Mouse (Mus musculus) kidney, embryonic 16.5 days (tissue): Measurements from ENCODE around the gene 1700122O11Rik. TPM values are rescaled to one million over a fixed set of nuclear protein-coding genes. Genes with fewer than 3 reads are reported as not detected.

Experiments used
- ATAC-seq: fragments of 200-750 bp; cut with Nextera tagmentation; 2 replicates; pipeline ENCODE4 v1.8.0; 2017; ENCODE audit warnings: moderate TSS enrichment; ENCODE audit not compliant: low FRiP score, low TSS enrichment
- H3K27ac ChIP-seq: fragments of 300-500 bp; sonication (generic); 2 replicates; pipeline ENCODE4 v1.5.1; 2014; ENCODE audit warnings: low read length
- H3K27me3 ChIP-seq: fragments of 300-500 bp; sonication (generic); 2 replicates; pipeline ENCODE4 v1.6.1; 2014; ENCODE audit warnings: low read length, control low read depth, mixed read lengths; ENCODE audit not compliant: insufficient read depth
- H3K36me3 ChIP-seq: fragments of 300-500 bp; sonication (generic); 2 replicates; pipeline ENCODE4 v1.6.1; 2014; ENCODE audit warnings: low read length, control low read depth, mixed read lengths; ENCODE audit not compliant: insufficient read depth
- H3K4me1 ChIP-seq: fragments of 300-500 bp; sonication (generic); 2 replicates; pipeline ENCODE4 v1.6.1; 2014; ENCODE audit warnings: low read length, control low read depth, mixed read lengths; ENCODE audit not compliant: insufficient read depth
- H3K4me2 ChIP-seq: fragments of 300-500 bp; sonication (generic); replicated peaks from 2 replicates; pipeline ENCODE4 v1.6.1; 2014; ENCODE audit warnings: low read depth, low read length
- H3K4me3 ChIP-seq: fragments of 300-500 bp; sonication (generic); 2 replicates; pipeline ENCODE4 v1.5.1; 2014; ENCODE audit warnings: mild to moderate bottlenecking, low read length
- H3K9ac ChIP-seq: fragments of 300-500 bp; sonication (generic); replicated peaks from 2 replicates; pipeline ENCODE4 v1.6.1; 2014; ENCODE audit warnings: low read length
- H3K9me3 ChIP-seq: fragments of 300-500 bp; sonication (generic); 2 replicates; pipeline ENCODE4 v1.6.1; 2016; ENCODE audit warnings: low read length, control low read depth
- WGBS: fragments of 180-500 bp; shearing (Covaris S2); extraction: QIAGEN DNeasy Blood & Tissue Kit; methylation state at CpG from one replicate; pipeline ENCODE4 v1.1.7; 2014; 5-methylcytosine and 5-hydroxymethylcytosine counted together
- polyA plus RNA-seq: library from polyadenylated mRNA; unstranded; fragments of >200 nt; fragmentation: Nextera tagmentation; extraction: Ambion mirVana; gene quantifications from 2 replicates; pipeline ENCODE4 v1.2.1, GENCODE M21; 2015

The 1700122O11Rik gene
- polyA plus RNA-seq, 1 experiment from 2014 or later: not detected

DNA sequence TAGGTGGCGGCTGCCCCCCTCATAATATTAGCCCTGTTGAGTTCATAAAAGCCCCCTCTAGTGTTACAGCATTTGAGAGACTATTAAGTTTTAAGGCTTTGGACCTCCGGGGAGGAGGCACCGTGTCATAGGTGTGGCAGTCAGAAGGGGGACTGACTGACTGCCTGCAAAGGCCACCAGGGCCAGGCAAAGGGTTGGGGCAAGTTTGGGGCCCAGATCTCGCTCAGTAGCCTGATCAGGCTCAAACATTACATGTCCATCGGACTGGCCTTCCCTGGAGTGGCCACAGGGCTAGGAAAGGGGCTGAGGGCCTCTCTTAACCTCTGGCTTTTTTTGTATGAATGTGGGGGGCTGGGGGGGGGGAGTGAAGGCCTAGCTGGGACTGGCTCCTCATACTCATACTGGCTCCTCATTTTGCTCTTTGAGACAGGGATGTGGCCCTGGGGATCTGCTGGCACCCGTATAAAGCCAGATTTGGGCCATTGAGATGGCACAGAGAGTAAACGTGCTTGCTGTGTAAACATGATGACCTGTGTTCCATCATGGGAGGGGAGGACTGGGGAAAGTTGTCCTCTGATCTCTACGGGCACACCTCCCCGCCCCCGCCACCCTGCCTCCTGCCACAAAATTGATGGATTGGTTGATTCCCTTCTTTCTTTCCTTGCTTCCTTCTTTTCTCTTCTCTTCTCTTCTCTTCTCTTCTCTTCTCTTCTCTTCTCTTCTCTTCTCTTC is 47.5 kb downstream of the 1700122O11Rik start:
- H3K9ac ChIP-seq: no peak overlapping the region
- no peak overlapping the region for H3K27ac ChIP-seq
- H3K36me3 ChIP-seq: no peaks in the 10 kb centered on the region
- no peaks in the 10 kb centered on the region for H3K27me3 ChIP-seq
- H3K4me2 ChIP-seq: no peak overlapping the region
- H3K4me1 ChIP-seq: peaks cover 13% of the 10 kb centered on the region
- no peaks in the 10 kb centered on the region for H3K9me3 ChIP-seq
- no peak; the same call in 1 of the 2 replicates for ATAC-seq
- H3K4me3 ChIP-seq: no peak overlapping the region
- WGBS: 36% methylated on average over 10 of the region's 10 CpGs

GRCm38 (mm10) chr17:47989951-47990378 is 48.1 kb downstream of the 1700122O11Rik start:
- WGBS: 7% methylated on average over 8 of the region's 8 CpGs
- Histone ChIP-seq H3K9ac (0 out of 2 replicates have a peak overlapping the region, but pooled peaks have one; percentile 18), H3K4me1 (peaks cover 13% of the 10 kb centered on the region), H3K36me3 (no peaks in the 10 kb centered on the region), H3K27me3 (no peaks in the 10 kb centered on the region), H3K4me2 (no peak overlapping the region), H3K9me3 (no peaks in the 10 kb centered on the region), H3K27ac (no peak overlapping the region), H3K4me3 (no peak overlapping the region)
- ATAC-seq: peak; percentile 72

- Histone ChIP-seq H3K4me3 (no peak overlapping the region), H3K36me3 (no peaks in the 10 kb centered on the region), H3K27me3 (no peaks in the 10 kb centered on the region), H3K4me2 (no peak overlapping the region), H3K4me1 (peaks cover 13% of the 10 kb centered on the region), H3K27ac (no peak overlapping the region), H3K9ac (no peak overlapping the region), H3K9me3 (no peaks in the 10 kb centered on the region)
- ATAC-seq: no peak
- WGBS: 29% methylated on average over 8 of the region's 8 CpGs
Measured at GRCm38 (mm10) chr17:47988811-47989210, 49.3 kb downstream of the 1700122O11Rik start.

- ATAC-seq: no peak
- H3K27ac ChIP-seq: no peak overlapping the region
- 72% methylated on average over 8 of the region's 8 CpGs for WGBS
Measured at GRCm38 (mm10) chr17:47988074-47988473, 50.0 kb downstream of the 1700122O11Rik start.

More at GRCm38 (mm10) chr17:47988074-47988473, 50.0 kb downstream of the 1700122O11Rik start:
- H3K9me3 ChIP-seq: no peaks in the 10 kb centered on the region
- H3K9ac ChIP-seq: no peak overlapping the region
- peaks cover 13% of the 10 kb centered on the region for H3K4me1 ChIP-seq
- no peak overlapping the region for H3K4me3 ChIP-seq
- H3K36me3 ChIP-seq: no peaks in the 10 kb centered on the region
- H3K27me3 ChIP-seq: no peaks in the 10 kb centered on the region
- H3K4me2 ChIP-seq: no peak overlapping the region

Other genes with a start within 250 kb of the 1700122O11Rik start
- 13.9 and 14.0 TPM in 2 replicates for gene Mdfi, start 203.6 kb downstream of the 1700122O11Rik start, polyA plus RNA-seq
- gene Foxp4, start 113.6 kb downstream of the 1700122O11Rik start, polyA plus RNA-seq: 8.3 and 11.6 TPM in 2 replicates
- not detected in 2 replicates for gene 1700067P10Rik, start 51.0 kb upstream of the 1700122O11Rik start, polyA plus RNA-seq
- gene 9830107B12Rik, start 108.0 kb upstream of the 1700122O11Rik start, polyA plus RNA-seq: not detected in 2 replicates
- 0.15 TPM in 1 of 2 replicates, not detected in the other for gene A530064D06Rik, start 129.0 kb upstream of the 1700122O11Rik start, polyA plus RNA-seq
- 0.14 TPM in 1 of 2 replicates, not detected in the other for gene Trem1, start 194.5 kb upstream of the 1700122O11Rik start, polyA plus RNA-seq
- gene Trem3, start 209.5 kb upstream of the 1700122O11Rik start, polyA plus RNA-seq: 0.21 TPM in 1 of 2 replicates, not detected in the other
- gene Treml4, start 226.0 kb upstream of the 1700122O11Rik start, polyA plus RNA-seq: 0.41 and 0.46 TPM in 2 replicates